ENCODE assay signal across 16 mouse cellular contexts in genomic region chr5:53108668-53109067, GRCm38 (mm10).
DNase-seq lines count a peak whose midpoint lies in the region; ATAC-seq and TF ChIP-seq lines count a peak whose summit lies in the region.
"Had no signal": no experiment of that assay in that cellular context is flagged by ENCODE, and none has a peak within 500 bp of the region (broad histone marks: within the 10 kb centered on the region; RNA-seq: fewer than 3 reads in every experiment).

No protein-coding gene starts in this region.

- peak overlapping the region; percentile 32 for H3K27ac ChIP-seq in kidney, adult 2 months (ENCODE audit: insufficient read depth, low read depth, low read length)
- peak overlapping the region; percentile 85 for H3K27ac ChIP-seq in intestine, postnatal 0 days (ENCODE audit: low read depth, low read length)
- H3K27ac ChIP-seq: embryonic facial prominence, embryonic 13.5 days; forebrain, embryonic 15.5 days; hindbrain, embryonic 15.5 days; liver, embryonic 15.5 days; neural tube, embryonic 15.5 days; stomach, embryonic 15.5 days had no signal

- H3K9me3 ChIP-seq in intestine, postnatal 0 days (ENCODE audit: control insufficient read depth): no peaks in the 10 kb centered on the region
- H3K9me3 ChIP-seq: embryonic facial prominence, embryonic 13.5 days; hindbrain, embryonic 15.5 days; neural tube, embryonic 15.5 days; stomach, embryonic 15.5 days had no signal

- H3K4me1 ChIP-seq in kidney, adult 2 months (ENCODE audit: control insufficient read depth, insufficient read depth, low read length): peaks cover 44% of the 10 kb centered on the region
- peaks cover 5% of the 10 kb centered on the region for H3K4me1 ChIP-seq in intestine, postnatal 0 days (replicated peaks; ENCODE audit: control insufficient read depth, insufficient read depth, low read length)
- H3K4me1 ChIP-seq: liver, embryonic 15.5 days had no signal

- no peak for ATAC-seq in intestine, postnatal 0 days
- ATAC-seq in frontal cortex, adult (ENCODE audit: low TSS enrichment): no peak
- ATAC-seq: forebrain, embryonic 15.5 days had no signal

- H3K27me3 ChIP-seq in kidney, adult 2 months (replicated peaks; ENCODE audit: control insufficient read depth, insufficient read depth, low read length): no peaks in the 10 kb centered on the region
- H3K27me3 ChIP-seq in intestine, postnatal 0 days (replicated peaks; ENCODE audit: control insufficient read depth, insufficient read depth, low read length): no peaks in the 10 kb centered on the region
- H3K27me3 ChIP-seq: embryonic facial prominence, embryonic 13.5 days; forebrain, embryonic 15.5 days; hindbrain, embryonic 15.5 days; liver, embryonic 15.5 days; neural tube, embryonic 15.5 days; stomach, embryonic 15.5 days had no signal

- TF ChIP-seq CTCF in kidney, adult 2 months (conservative IDR thresholded peaks at IDR 0.05; ENCODE audit: insufficient read depth, insufficient read length, low read depth, low read length): 0 out of 2 replicates have a peak, but pooled peaks have one; percentile 24
- TF ChIP-seq CTCF in intestine, postnatal 0 days (IDR thresholded peaks at IDR 0.05; ENCODE audit: low read depth): peak; percentile 55

- H3K36me3 ChIP-seq in kidney, adult 2 months (ENCODE audit: control insufficient read depth, insufficient read depth, low read length): no peaks in the 10 kb centered on the region
- 0 out of 2 replicates have a peak, but pooled peaks cover 6% of the 10 kb centered on the region for H3K36me3 ChIP-seq in intestine, postnatal 0 days (ENCODE audit: control insufficient read depth, insufficient read depth)
- H3K36me3 ChIP-seq: embryonic facial prominence, embryonic 13.5 days; hindbrain, embryonic 15.5 days; liver, embryonic 15.5 days; stomach, embryonic 15.5 days had no signal

- 64% methylated on average over 1 of the region's 1 CpGs for WGBS in kidney, adult 2 months
- 89% methylated on average over 1 of the region's 1 CpGs for WGBS in intestine, postnatal 0 days

- intact Hi-C loops in gastrocnemius, postnatal 14 days (cut with DNase I; ENCODE audit: low total_unique reads): loop anchor here (10.0 kb wide), 1 partner anchor 224 kb away; no protein-coding TSS in a partner anchor

- peak; percentile 64 for DNase-seq in kidney, adult 2 months
- no peak for DNase-seq in kidney, postnatal 36 days
- peak; percentile 8 for DNase-seq in 416B (ENCODE audit: low read depth)
- peak; percentile 20 for DNase-seq in ES-CJ7 (ENCODE audit: low read depth, low spot score)
- no peak for DNase-seq in gastrocnemius, postnatal 14 days
- DNase-seq: cerebellum, adult 11-12 months; left cerebral cortex, postnatal 4 days; right cerebral cortex, postnatal 25 days had no signal

- H3K9ac ChIP-seq in intestine, postnatal 0 days (ENCODE audit: low read depth, low read length): no peak overlapping the region
- H3K9ac ChIP-seq: embryonic facial prominence, embryonic 13.5 days; forebrain, embryonic 15.5 days; hindbrain, embryonic 15.5 days; liver, embryonic 15.5 days; neural tube, embryonic 15.5 days; stomach, embryonic 15.5 days had no signal

- H3K4me2 ChIP-seq in intestine, postnatal 0 days (replicated peaks; ENCODE audit: low read depth): no peak overlapping the region
- H3K4me2 ChIP-seq: embryonic facial prominence, embryonic 13.5 days; forebrain, embryonic 15.5 days; hindbrain, embryonic 15.5 days; liver, embryonic 15.5 days; neural tube, embryonic 15.5 days; stomach, embryonic 15.5 days had no signal

- H3K4me3 ChIP-seq in kidney, adult 2 months (ENCODE audit: insufficient read depth, low read depth, low read length): no peak overlapping the region
- no peak overlapping the region for H3K4me3 ChIP-seq in intestine, postnatal 0 days (ENCODE audit: low read depth, low read length)
- H3K4me3 ChIP-seq: embryonic facial prominence, embryonic 13.5 days; forebrain, embryonic 15.5 days; hindbrain, embryonic 15.5 days; liver, embryonic 15.5 days; neural tube, embryonic 15.5 days; stomach, embryonic 15.5 days had no signal

- no peak for TF ChIP-seq POLR2A in kidney, adult 2 months (IDR thresholded peaks at IDR 0.05; ENCODE audit: low read depth, low read length)

Comparison
In these comparisons a context has a peak if more than half of its experiments do, and no peak if none do; other contexts are left out.
1. DNase-seq: peak in kidney, adult 2 months (single experiment), 416B (single experiment) and ES-CJ7 (single experiment); none in kidney, postnatal 36 days (0 of 2) and gastrocnemius, postnatal 14 days (single experiment).